In the genomic region with DNA sequence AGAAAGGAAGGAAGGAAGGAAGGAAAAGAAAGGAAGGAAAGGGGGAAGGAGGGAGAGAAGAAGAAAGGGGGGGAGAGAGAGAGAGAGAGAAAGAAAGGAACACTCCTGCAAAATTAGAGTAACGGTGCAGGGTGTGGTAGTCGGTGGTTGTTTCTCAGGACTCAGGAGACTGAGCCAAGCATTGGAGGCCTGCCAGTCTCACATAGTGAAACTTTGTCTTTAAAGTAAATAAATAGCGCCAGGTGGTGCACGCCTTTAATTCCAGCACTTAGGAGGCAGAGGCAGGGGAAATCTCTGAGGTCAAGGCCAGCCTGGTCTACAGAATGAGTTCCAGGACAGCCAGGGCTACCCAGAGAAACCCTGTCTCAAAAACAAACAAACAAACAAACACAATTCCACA, we compare ENCODE assay signal across 29 mouse cellular contexts. TPM values are rescaled to one million over a fixed set of nuclear protein-coding genes. Genes with fewer than 3 reads are reported as not detected.
DNase-seq lines count a peak whose midpoint lies in the region; ATAC-seq and TF ChIP-seq lines count a peak whose summit lies in the region.
"Had no signal": no experiment of that assay in that cellular context is flagged by ENCODE, and none has a peak within 500 bp of the region (broad histone marks: within the 10 kb centered on the region; RNA-seq: fewer than 3 reads in every experiment).

No protein-coding gene starts in this region.

- no peak overlapping the region for H3K4me2 ChIP-seq in kidney, embryonic 15.5 days
- H3K4me2 ChIP-seq: embryonic facial prominence, embryonic 13.5 days; heart, embryonic 13.5 days; hindbrain, embryonic 14.5 days; limb, embryonic 12.5 days; liver, embryonic 13.5 days; stomach, embryonic 15.5 days had no signal

- TF ChIP-seq CTCF in lung, adult 2 months (IDR thresholded peaks at IDR 0.05; ENCODE audit: insufficient read depth, low read length), result no peak

- no peak overlapping the region for H3K27ac ChIP-seq in kidney, embryonic 15.5 days
- H3K27ac ChIP-seq: embryonic facial prominence, embryonic 13.5 days; heart, embryonic 13.5 days; hindbrain, embryonic 14.5 days; kidney, postnatal 0 days; limb, embryonic 12.5 days; liver, embryonic 13.5 days; midbrain, embryonic 10.5 days; stomach, embryonic 15.5 days had no signal

- H3K4me3 ChIP-seq in kidney, embryonic 15.5 days (replicated peaks), result no peak overlapping the region
- no peak overlapping the region for H3K4me3 ChIP-seq in lung, adult 2 months (replicated peaks; ENCODE audit: extremely low read depth, low read depth, low read length)
- H3K4me3 ChIP-seq: embryonic facial prominence, embryonic 13.5 days; heart, embryonic 13.5 days; limb, embryonic 12.5 days; liver, embryonic 13.5 days; midbrain, embryonic 10.5 days; stomach, embryonic 15.5 days had no signal

- DNase-seq in kidney, postnatal 36 days, result peak; percentile 38 to 61
- peak; percentile 39 for DNase-seq in lung, postnatal 14 days
- no peak for DNase-seq in lung, adult 2 months
- peak; percentile 49 for DNase-seq in fibroblast of lung, adult 2 months (ENCODE audit: low read depth)
- no peak for DNase-seq in layer of hippocampus, adult 9-10 months (ENCODE audit: low spot score)
- DNase-seq: adrenal gland, adult 8-10 months; cerebellum, adult 11 months; cerebellum, adult 9-11 months; gastrocnemius, postnatal 10 days; heart, postnatal 10 days; liver, embryonic 13.5 days; right cerebral cortex, postnatal 25 days; thymus, adult 18-20 months; thymus, postnatal 36 days had no signal

- no peaks in the 10 kb centered on the region for H3K27me3 ChIP-seq in kidney, embryonic 15.5 days
- H3K27me3 ChIP-seq: CH12.LX; embryonic facial prominence, embryonic 13.5 days; heart, embryonic 13.5 days; limb, embryonic 12.5 days; liver, embryonic 13.5 days; stomach, embryonic 15.5 days had no signal

- H3K9me3 ChIP-seq in kidney, embryonic 15.5 days (replicated peaks), result no peaks in the 10 kb centered on the region; the same call in 1 of the 2 replicates
- H3K9me3 ChIP-seq: embryonic facial prominence, embryonic 13.5 days; liver, embryonic 13.5 days; stomach, embryonic 15.5 days had no signal

- TF ChIP-seq POLR2A in lung, adult 2 months (IDR thresholded peaks at IDR 0.05; ENCODE audit: borderline replicate concordance, extremely low read depth, low read depth, low read length), result no peak

- ATAC-seq in kidney, embryonic 15.5 days (replicated peaks; ENCODE audit: low FRiP score), result no peak
- ATAC-seq: forebrain, embryonic 16.5 days; intestine, postnatal 0 days; midbrain, embryonic 16.5 days had no signal

- 63% methylated on average over 4 of the region's 4 CpGs for WGBS in kidney, embryonic 15.5 days
- 19% methylated on average over 4 of the region's 4 CpGs for WGBS in lung, adult 2 months

- H3K4me1 ChIP-seq in kidney, embryonic 15.5 days, result no peaks in the 10 kb centered on the region
- H3K4me1 ChIP-seq in lung, adult 2 months (ENCODE audit: control insufficient read depth, insufficient read depth, low read length), result no peaks in the 10 kb centered on the region
- H3K4me1 ChIP-seq: embryonic facial prominence, embryonic 13.5 days; heart, embryonic 13.5 days; limb, embryonic 12.5 days; liver, embryonic 13.5 days; midbrain, embryonic 10.5 days; stomach, embryonic 15.5 days had no signal

- no peaks in the 10 kb centered on the region for H3K36me3 ChIP-seq in kidney, embryonic 15.5 days
- H3K36me3 ChIP-seq: embryonic facial prominence, embryonic 13.5 days; limb, embryonic 12.5 days; midbrain, embryonic 10.5 days had no signal

- no peak overlapping the region for H3K9ac ChIP-seq in kidney, embryonic 15.5 days
- H3K9ac ChIP-seq: embryonic facial prominence, embryonic 13.5 days; heart, embryonic 13.5 days; hindbrain, embryonic 14.5 days; limb, embryonic 12.5 days; liver, embryonic 13.5 days; stomach, embryonic 15.5 days had no signal

RNA-seq across cellular contexts. Expression of gene Isoc2a, which starts 9.7 kb away (rescaled TPM):
- polyA plus RNA-seq in kidney, embryonic 15.5 days (2015; fragmentation: Nextera tagmentation; extraction: Ambion mirVana), result 0.93 and 1.2 TPM in 2 replicates
- polyA plus RNA-seq in lung, adult 2 months (2012; rRNA removed), result 13.4 and 15.0 TPM in 2 replicates

RNA-seq across cellular contexts. Expression of gene Isoc2b, which starts 16.6 kb away (rescaled TPM):
- polyA plus RNA-seq in kidney, embryonic 15.5 days (2015; fragmentation: Nextera tagmentation; extraction: Ambion mirVana), result 6.1 and 7.2 TPM in 2 replicates
- 14.1 and 22.3 TPM in 2 replicates for polyA plus RNA-seq in lung, adult 2 months (2012; rRNA removed)

RNA-seq across cellular contexts. Expression of gene Gm36210, which starts 19.6 kb away (rescaled TPM):
- not detected in 2 replicates for polyA plus RNA-seq in kidney, embryonic 15.5 days (2015; fragmentation: Nextera tagmentation; extraction: Ambion mirVana)
- 0.15 and 0.20 TPM in 2 replicates for polyA plus RNA-seq in lung, adult 2 months (2012; rRNA removed)
- polyA plus RNA-seq: C2C12; gonadal fat pad, adult 2 months; heart, embryonic 13.5 days; intestine, postnatal 0 days; kidney, postnatal 0 days; limb, embryonic 12.5 days; lung, embryonic 16.5 days; midbrain, embryonic 10.5 days; stomach, embryonic 15.5 days had no signal

RNA-seq across cellular contexts. Expression of gene Zfp628, which starts 28.3 kb away (rescaled TPM):
- polyA plus RNA-seq in kidney, embryonic 15.5 days (2015; fragmentation: Nextera tagmentation; extraction: Ambion mirVana), result 4.0 and 4.1 TPM in 2 replicates
- polyA plus RNA-seq in lung, adult 2 months (2012; rRNA removed), result 20.6 and 24.7 TPM in 2 replicates

RNA-seq across cellular contexts. Expression of gene Nat14, which starts 35.1 kb away (rescaled TPM):
- polyA plus RNA-seq in kidney, embryonic 15.5 days (2015; fragmentation: Nextera tagmentation; extraction: Ambion mirVana), result 4.2 and 5.3 TPM in 2 replicates
- 7.1 and 7.6 TPM in 2 replicates for polyA plus RNA-seq in lung, adult 2 months (2012; rRNA removed)

Comparison
In these comparisons a context has a peak if more than half of its experiments do, and no peak if none do; other contexts are left out.
1. DNase-seq: peak in kidney, postnatal 36 days (2 of 2), lung, postnatal 14 days (single experiment) and fibroblast of lung, adult 2 months (single experiment); none in lung, adult 2 months (single experiment) and layer of hippocampus, adult 9-10 months (single experiment).